Mouse (Mus musculus) cerebellum, postnatal 10 days (tissue): ENCODE measurements around the gene Cda.

Experiments used
- DNase-seq, 2 experiments: peaks; one replicate each; pipeline ENCODE4 v3.0.0; 2021; ENCODE audit warnings: mixed read lengths in 2 of 2

The Cda gene

GRCm38 (mm10) chr4:138304340-138305104 is 63.3 kb downstream of the Cda start, which contains the start of gene Ddost:
TSS of gene Ddost (plus strand) at chr4:138304730.
- peak; percentile 99 to 100 for DNase-seq

GRCm38 (mm10) chr4:138303742-138304141 is 64.0 kb downstream of the Cda start:
- peak in 1 of 2 experiments; percentile 45 for DNase-seq

- no peak for DNase-seq
Observed at GRCm38 (mm10) chr4:138303011-138303410, 64.8 kb downstream of the Cda start.

- DNase-seq: no peak
Observed at GRCm38 (mm10) chr4:138301271-138301780, 66.5 kb downstream of the Cda start.

GRCm38 (mm10) chr4:138293949-138294550 is 73.7 kb downstream of the Cda start:
- no peak for DNase-seq

GRCm38 (mm10) chr4:138293261-138293948 is 74.4 kb downstream of the Cda start:
- peak; percentile 64 to 66 for DNase-seq

GRCm38 (mm10) chr4:138292028-138292427 is 75.8 kb downstream of the Cda start:
- no peak for DNase-seq

GRCm38 (mm10) chr4:138288691-138289090 is 79.1 kb downstream of the Cda start:
- DNase-seq: no peak
